Mouse (Mus musculus) kidney, embryonic 14.5 days (tissue): ENCODE measurements around the gene Ppfia4. TPM values are rescaled to one million over a fixed set of nuclear protein-coding genes. Genes with fewer than 3 reads are reported as not detected.

ENCODE experiments used
- ATAC-seq: fragments of 200-750 bp; cut with Nextera tagmentation; 2 replicates; pipeline ENCODE4 v1.8.0; 2017; ENCODE audit warnings: moderate number of reproducible peaks, mild to moderate bottlenecking, moderate TSS enrichment, moderate library complexity; ENCODE audit not compliant: low FRiP score, low TSS enrichment
- H3K27ac ChIP-seq: fragments of 300-500 bp; sonication (generic); 2 replicates; pipeline ENCODE4 v1.5.1; 2014; ENCODE audit warnings: low read depth, mild to moderate bottlenecking, low read length, moderate library complexity, mixed read lengths
- H3K27me3 ChIP-seq: fragments of 300-500 bp; sonication (generic); 2 replicates; pipeline ENCODE4 v1.6.1; 2014; ENCODE audit warnings: mild to moderate bottlenecking, low read length; ENCODE audit not compliant: control insufficient read depth, insufficient read depth
- H3K36me3 ChIP-seq: fragments of 300-500 bp; sonication (generic); 2 replicates; pipeline ENCODE4 v1.6.1; 2014; ENCODE audit warnings: low read length, mixed read lengths; ENCODE audit not compliant: control insufficient read depth, insufficient read depth
- H3K4me1 ChIP-seq: fragments of 300-500 bp; sonication (generic); 2 replicates; pipeline ENCODE4 v1.6.1; 2014; ENCODE audit warnings: low read length, mixed read lengths; ENCODE audit not compliant: control insufficient read depth, insufficient read depth
- H3K4me2 ChIP-seq: fragments of 300-500 bp; sonication (generic); replicated peaks from 2 replicates; pipeline ENCODE4 v1.6.1; 2014; ENCODE audit warnings: low read depth, mild to moderate bottlenecking, low read length
- H3K4me3 ChIP-seq: fragments of 300-500 bp; sonication (generic); 2 replicates; pipeline ENCODE4 v1.5.1; 2014; ENCODE audit warnings: mild to moderate bottlenecking, low read length
- H3K9ac ChIP-seq: fragments of 300-500 bp; sonication (generic); 2 replicates; pipeline ENCODE4 v1.6.1; 2014; ENCODE audit warnings: low read depth, mild to moderate bottlenecking, low read length, moderate library complexity
- H3K9me3 ChIP-seq: fragments of 300-500 bp; sonication (generic); 2 replicates; pipeline ENCODE4 v1.6.1; 2016; ENCODE audit warnings: low read length; ENCODE audit not compliant: control insufficient read depth
- WGBS: fragments of 180-500 bp; shearing (Covaris S2); extraction: QIAGEN DNeasy Blood & Tissue Kit; methylation state at CpG from one replicate; pipeline ENCODE4 v1.1.7; 2014; 5-methylcytosine and 5-hydroxymethylcytosine counted together
- polyA plus RNA-seq: library from polyadenylated mRNA; unstranded; fragments of >200 nt; fragmentation: Nextera tagmentation; extraction: Ambion mirVana; gene quantifications from 2 replicates; pipeline ENCODE4 v1.2.1, GENCODE M21; 2014

Gene Ppfia4
- polyA plus RNA-seq, 1 experiment from 2014 or later = 2.7 TPM

- H3K4me2 ChIP-seq = no peak overlapping the region
- H3K9ac ChIP-seq = no peak overlapping the region
- H3K4me3 ChIP-seq = no peak overlapping the region
- no peaks in the 10 kb centered on the region for H3K36me3 ChIP-seq
- H3K4me1 ChIP-seq = 0 out of 2 replicates have a peak, but pooled peaks cover 4% of the 10 kb centered on the region
- H3K27me3 ChIP-seq = peaks cover 17% of the 10 kb centered on the region
- WGBS = 71% methylated on average over 3 of the region's 3 CpGs
- ATAC-seq = no peak
- no peaks in the 10 kb centered on the region for H3K9me3 ChIP-seq
- H3K27ac ChIP-seq = no peak overlapping the region
Measured at GRCm38 (mm10) chr1:134293738-134294604, 38.8 kb downstream of the Ppfia4 start.

- H3K9ac ChIP-seq = no peak overlapping the region
- H3K4me1 ChIP-seq = 0 out of 2 replicates have a peak, but pooled peaks cover under 1% of the 10 kb centered on the region
- no peak overlapping the region for H3K4me2 ChIP-seq
- no peak overlapping the region for H3K4me3 ChIP-seq
- H3K27ac ChIP-seq = no peak overlapping the region
- 86% methylated on average over 7 of the region's 7 CpGs for WGBS
- H3K9me3 ChIP-seq = no peaks in the 10 kb centered on the region
- peaks cover 11% of the 10 kb centered on the region for H3K27me3 ChIP-seq
- H3K36me3 ChIP-seq = no peaks in the 10 kb centered on the region
- no peak for ATAC-seq
Measured at GRCm38 (mm10) chr1:134293276-134293675, 39.5 kb downstream of the Ppfia4 start.

- Histone ChIP-seq H3K4me1 (no peaks in the 10 kb centered on the region), H3K27me3 (peaks cover 5% of the 10 kb centered on the region), H3K36me3 (no peaks in the 10 kb centered on the region), H3K9me3 (no peaks in the 10 kb centered on the region), H3K9ac (no peak overlapping the region), H3K4me2 (no peak overlapping the region), H3K27ac (no peak overlapping the region), H3K4me3 (no peak overlapping the region)
- WGBS = 50% methylated on average over 9 of the region's 9 CpGs
- no peak for ATAC-seq
Measured at GRCm38 (mm10) chr1:134292601-134293000, 40.1 kb downstream of the Ppfia4 start.

GRCm38 (mm10) chr1:134292073-134292472 lies 40.7 kb downstream of the Ppfia4 start:
- no peaks in the 10 kb centered on the region for H3K36me3 ChIP-seq
- WGBS = 30% methylated on average over 5 of the region's 5 CpGs
- H3K27me3 ChIP-seq = no peaks in the 10 kb centered on the region
- no peak for ATAC-seq
- no peaks in the 10 kb centered on the region for H3K9me3 ChIP-seq
- H3K4me1 ChIP-seq = no peaks in the 10 kb centered on the region
- no peak overlapping the region for H3K4me2 ChIP-seq
- H3K9ac ChIP-seq = no peak overlapping the region
- no peak overlapping the region for H3K4me3 ChIP-seq
- H3K27ac ChIP-seq = no peak overlapping the region

- Histone ChIP-seq H3K9me3 (no peaks in the 10 kb centered on the region), H3K4me3 (no peak overlapping the region), H3K36me3 (no peaks in the 10 kb centered on the region), H3K4me1 (no peaks in the 10 kb centered on the region), H3K27me3 (no peaks in the 10 kb centered on the region), H3K9ac (no peak overlapping the region), H3K27ac (no peak overlapping the region), H3K4me2 (no peak overlapping the region)
- WGBS = 70% methylated on average over 8 of the region's 8 CpGs
- no peak for ATAC-seq
Measured at GRCm38 (mm10) chr1:134291555-134291954, 41.2 kb downstream of the Ppfia4 start.

- Histone ChIP-seq H3K4me1 (no peaks in the 10 kb centered on the region), H3K27ac (no peak overlapping the region), H3K9me3 (no peaks in the 10 kb centered on the region), H3K4me3 (no peak overlapping the region), H3K4me2 (no peak overlapping the region), H3K9ac (no peak overlapping the region), H3K27me3 (no peaks in the 10 kb centered on the region), H3K36me3 (no peaks in the 10 kb centered on the region)
- 72% methylated on average over 5 of the region's 5 CpGs for WGBS
- ATAC-seq = no peak
Measured at GRCm38 (mm10) chr1:134290909-134291308, 41.8 kb downstream of the Ppfia4 start.

- Histone ChIP-seq H3K4me2 (no peak overlapping the region), H3K27me3 (no peaks in the 10 kb centered on the region), H3K4me3 (no peak overlapping the region), H3K27ac (no peak overlapping the region), H3K9me3 (no peaks in the 10 kb centered on the region), H3K4me1 (no peaks in the 10 kb centered on the region), H3K9ac (no peak overlapping the region), H3K36me3 (no peaks in the 10 kb centered on the region)
- 0 out of 2 replicates have a peak, but pooled peaks have one; percentile 16 for ATAC-seq
- 91% methylated on average over 13 of the region's 13 CpGs for WGBS
Measured at GRCm38 (mm10) chr1:134290300-134290699, 42.4 kb downstream of the Ppfia4 start.

GRCm38 (mm10) chr1:134289598-134290099 lies 43.1 kb downstream of the Ppfia4 start, which contains the start of gene Myog:
Gene Myog (plus strand): TSS chr1:134289989.
- Histone ChIP-seq H3K4me3 (no peak within 1 kb of the TSS), H3K36me3 (no peaks in the 10 kb centered on the region), H3K27me3 (no peaks in the 10 kb centered on the region), H3K4me1 (no peaks in the 10 kb centered on the region), H3K4me2 (no peak within 1 kb of the TSS), H3K9me3 (no peaks in the 10 kb centered on the region), H3K27ac (no peak within 1 kb of the TSS), H3K9ac (no peak within 1 kb of the TSS)
- peak; percentile 51 for ATAC-seq
- 25% methylated on average over 11 of the region's 11 CpGs for WGBS

- Histone ChIP-seq H3K27me3 (no peaks in the 10 kb centered on the region), H3K4me1 (no peaks in the 10 kb centered on the region), H3K4me2 (no peak overlapping the region), H3K9ac (no peak overlapping the region), H3K9me3 (no peaks in the 10 kb centered on the region), H3K36me3 (no peaks in the 10 kb centered on the region), H3K4me3 (no peak overlapping the region), H3K27ac (no peak overlapping the region)
- no peak for ATAC-seq
- 76% methylated on average over 3 of the region's 3 CpGs for WGBS
Measured at GRCm38 (mm10) chr1:134288239-134288638, 44.5 kb downstream of the Ppfia4 start.
